Mouse (Mus musculus) ES-CJ7 (cell line): ENCODE measurements around the gene Eef1akmt3.
"Not testable (repeated sequence)": the region's sequence is repeated elsewhere in the genome, so short reads cannot be mapped to it uniquely, and the experiment has no call there.

Experiments
- DNase-seq: peaks from one replicate; pipeline ENCODE4 v3.0.0; 2011; ENCODE audit warnings: low read depth, low spot score

Gene Eef1akmt3

GRCm38 (mm10) chr10:127041274-127041766 is at the start of gene Eef1akmt3, which contains the start of gene Mettl1:
TSS of gene Eef1akmt3 (minus strand) at chr10:127041513.
TSS of gene Mettl1 (plus strand) at chr10:127041414.
- no peak for DNase-seq

- no peak for DNase-seq
Measured at GRCm38 (mm10) chr10:127090560-127091411, 49.5 kb upstream of the Eef1akmt3 start.

GRCm38 (mm10) chr10:127085633-127086032 is 44.3 kb upstream of the Eef1akmt3 start:
- DNase-seq: no peak

- DNase-seq: no peak
Measured at GRCm38 (mm10) chr10:127085052-127085451, 43.7 kb upstream of the Eef1akmt3 start.

GRCm38 (mm10) chr10:127083915-127084306 is 42.6 kb upstream of the Eef1akmt3 start:
- DNase-seq: no peak

- DNase-seq: no peak
Measured at GRCm38 (mm10) chr10:127083292-127083914, 42.1 kb upstream of the Eef1akmt3 start.

- no peak for DNase-seq
Measured at GRCm38 (mm10) chr10:127081996-127082620, 40.8 kb upstream of the Eef1akmt3 start.

- no peak for DNase-seq
Measured at GRCm38 (mm10) chr10:127080901-127081780, 39.8 kb upstream of the Eef1akmt3 start.

- DNase-seq: no peak
Measured at GRCm38 (mm10) chr10:127079665-127080391, 38.5 kb upstream of the Eef1akmt3 start.

- peak; percentile 56 for DNase-seq
Measured at GRCm38 (mm10) chr10:127078677-127079575, 37.6 kb upstream of the Eef1akmt3 start.

- DNase-seq: peak; percentile 48
Measured at GRCm38 (mm10) chr10:127078001-127078676, 36.8 kb upstream of the Eef1akmt3 start.

GRCm38 (mm10) chr10:127077515-127077914 is 36.2 kb upstream of the Eef1akmt3 start:
- no peak for DNase-seq

- DNase-seq: no peak
Measured at GRCm38 (mm10) chr10:127076082-127076481, 34.8 kb upstream of the Eef1akmt3 start.

GRCm38 (mm10) chr10:127075651-127076050 is 34.3 kb upstream of the Eef1akmt3 start:
- no peak for DNase-seq

GRCm38 (mm10) chr10:127075080-127075479 is 33.8 kb upstream of the Eef1akmt3 start, which contains the start of gene Agap2:
TSS of gene Agap2 (plus strand) at chr10:127075284.
- peak; percentile 52 for DNase-seq

GRCm38 (mm10) chr10:127073981-127074380 is 32.7 kb upstream of the Eef1akmt3 start:
- no peak for DNase-seq

GRCm38 (mm10) chr10:127072969-127073368 is 31.7 kb upstream of the Eef1akmt3 start:
- DNase-seq: not testable (repeated sequence)

- DNase-seq: not testable (repeated sequence)
Measured at GRCm38 (mm10) chr10:127072270-127072669, 31.0 kb upstream of the Eef1akmt3 start.

GRCm38 (mm10) chr10:127071203-127071602 is 29.9 kb upstream of the Eef1akmt3 start:
- no peak for DNase-seq
